Mouse (Mus musculus): Measurements from ENCODE around the gene F10.
A peak's percentile ranks its signal among the peaks of the same experiment; 100 is the strongest.

The F10 gene

GRCm38 (mm10) chr8:13037015-13037414 lies at the start of gene F10:
F10 (plus strand) TSS chr8:13037308.
- DNase-seq: no peak

- peak; percentile 72 for DNase-seq
These were observed 49.5 kb upstream of the F10 start for GRCm38 (mm10) chr8:12987571-12987970.

- peak; percentile 71 for DNase-seq
These were observed 48.2 kb upstream of the F10 start for GRCm38 (mm10) chr8:12988722-12989430.

- no peak for DNase-seq
These were observed 45.7 kb upstream of the F10 start for GRCm38 (mm10) chr8:12991411-12991810.

- no peak for DNase-seq
These were observed 42.6 kb upstream of the F10 start for GRCm38 (mm10) chr8:12994468-12994867.

GRCm38 (mm10) chr8:12995481-12995880 lies 41.6 kb upstream of the F10 start:
- peak; percentile 25 for DNase-seq

- DNase-seq: no peak
These were observed 40.3 kb upstream of the F10 start for GRCm38 (mm10) chr8:12996831-12997275.

- DNase-seq: no peak
These were observed 38.8 kb upstream of the F10 start for GRCm38 (mm10) chr8:12998331-12998730.

GRCm38 (mm10) chr8:12999793-13000192 lies 37.3 kb upstream of the F10 start:
- DNase-seq: no peak

- DNase-seq: no peak
These were observed 29.6 kb upstream of the F10 start for GRCm38 (mm10) chr8:13007458-13007857.

GRCm38 (mm10) chr8:13010313-13010712 lies 26.8 kb upstream of the F10 start:
- no peak for DNase-seq

GRCm38 (mm10) chr8:13019560-13019959 lies 17.5 kb upstream of the F10 start:
- DNase-seq: no peak

- DNase-seq: no peak
These were observed 15.3 kb upstream of the F10 start for GRCm38 (mm10) chr8:13021830-13022229.

- no peak for DNase-seq
These were observed 11.5 kb upstream of the F10 start, which contains the start of gene F7 for GRCm38 (mm10) chr8:13025487-13026224. F7 (plus strand) TSS chr8:13026034.

- DNase-seq: no peak
These were observed 9.5 kb upstream of the F10 start for GRCm38 (mm10) chr8:13027615-13028014.

GRCm38 (mm10) chr8:13028482-13028881 lies 8.6 kb upstream of the F10 start:
- DNase-seq: peak; percentile 64

GRCm38 (mm10) chr8:13036346-13036812 lies 729 bp upstream of the F10 start:
- no peak for DNase-seq

GRCm38 (mm10) chr8:13037569-13037968 lies 461 bp downstream of the F10 start:
- no peak for DNase-seq

GRCm38 (mm10) chr8:13039054-13039453 lies 1.9 kb downstream of the F10 start:
- no peak for DNase-seq

- no peak for DNase-seq
These were observed 4.4 kb downstream of the F10 start for GRCm38 (mm10) chr8:13041459-13041858.

- DNase-seq: no peak
These were observed 10.5 kb downstream of the F10 start for GRCm38 (mm10) chr8:13047652-13048051.

GRCm38 (mm10) chr8:13050550-13050949 lies 13.4 kb downstream of the F10 start:
- DNase-seq: no peak

GRCm38 (mm10) chr8:13057351-13057750 lies 20.2 kb downstream of the F10 start:
- no peak for DNase-seq

Data from cerebellum, adult 11-12 months (tissue).